Mouse (Mus musculus) hindlimb bud, embryonic 11.5 days (tissue): ENCODE results near the gene Tmem30b.

Experiments
- DNase-seq: peaks from one replicate; pipeline ENCODE4 v3.0.0-alpha.2; 2012; ENCODE audit warnings: low read depth, low spot score; ENCODE audit errors: extremely low spot score

Tmem30b gene

GRCm38 (mm10) chr12:73517022-73517709 is 29.0 kb downstream of the Tmem30b start:
- DNase-seq, result no peak

- DNase-seq, result no peak
These were observed 29.7 kb downstream of the Tmem30b start for GRCm38 (mm10) chr12:73516516-73516915.

- DNase-seq, result no peak
These were observed 31.5 kb downstream of the Tmem30b start for GRCm38 (mm10) chr12:73514722-73515121.

GRCm38 (mm10) chr12:73513958-73514357 is 32.2 kb downstream of the Tmem30b start:
- no peak for DNase-seq

- no peak for DNase-seq
These were observed 34.6 kb downstream of the Tmem30b start for GRCm38 (mm10) chr12:73511467-73512047.

- DNase-seq, result no peak
These were observed 39.1 kb downstream of the Tmem30b start for GRCm38 (mm10) chr12:73507105-73507504.

- no peak for DNase-seq
These were observed 39.5 kb downstream of the Tmem30b start for GRCm38 (mm10) chr12:73506648-73507047.

GRCm38 (mm10) chr12:73500689-73501326 is 45.4 kb downstream of the Tmem30b start:
- DNase-seq, result no peak

- DNase-seq, result no peak
These were observed 51.0 kb downstream of the Tmem30b start for GRCm38 (mm10) chr12:73495172-73495571.

GRCm38 (mm10) chr12:73493929-73494530 is 52.2 kb downstream of the Tmem30b start:
- DNase-seq, result no peak
